In genomic region chr1:56928731-56929130, GRCm38 (mm10) we compare ENCODE assay signal across 16 mouse cellular contexts. TPM values are rescaled to one million over a fixed set of nuclear protein-coding genes. Genes with fewer than 3 reads are reported as not detected.
DNase-seq lines count a peak whose midpoint lies in the region; ATAC-seq lines count a peak whose summit lies in the region.
"Had no signal": no experiment of that assay in that cellular context is flagged by ENCODE, and none has a peak within 500 bp of the region (broad histone marks: within the 10 kb centered on the region; RNA-seq: fewer than 3 reads in every experiment).

No protein-coding gene starts in this region.

- 37% methylated on average over 9 of the region's 9 CpGs for WGBS in forebrain, embryonic 16.5 days

- ATAC-seq in forebrain, embryonic 16.5 days: peak; percentile 94
- ATAC-seq: intestine, embryonic 16.5 days; liver, embryonic 12.5 days had no signal

- H3K36me3 ChIP-seq in forebrain, embryonic 16.5 days (ENCODE audit: control insufficient read depth, insufficient read depth): no peaks in the 10 kb centered on the region
- H3K36me3 ChIP-seq: liver, embryonic 12.5 days had no signal

- DNase-seq in layer of hippocampus, adult 18-20 months (ENCODE audit: low spot score in 2 of 2): peak; percentile 13 to 45
- DNase-seq in layer of hippocampus, postnatal 25 days (ENCODE audit: extremely low spot score in 1 of 2, low spot score in 1 of 2): no peak
- peak; percentile 45 for DNase-seq in brain, embryonic 18.5 days (ENCODE audit: low read depth, low spot score)
- DNase-seq in layer of hippocampus, adult 9-11 months: peak; percentile 44
- no peak for DNase-seq in urinary bladder, adult 18-20 months (ENCODE audit: low spot score in 2 of 2)
- DNase-seq in heart, postnatal 4 days: no peak
- no peak for DNase-seq in cerebellum, postnatal 36 days
- DNase-seq: adrenal gland, postnatal 25 days; cerebellum, adult 8-10 months; gastrocnemius, postnatal 25 days; lung, postnatal 4 days; thymus, adult 18-20 months had no signal

- no peak overlapping the region for H3K4me3 ChIP-seq in forebrain, embryonic 16.5 days (replicated peaks; ENCODE audit: low read length)
- H3K4me3 ChIP-seq: liver, embryonic 12.5 days had no signal

- H3K27ac ChIP-seq in forebrain, embryonic 16.5 days (ENCODE audit: low read length): peak overlapping the region; percentile 68
- H3K27ac ChIP-seq: liver, embryonic 12.5 days had no signal

- H3K4me1 ChIP-seq in forebrain, embryonic 16.5 days (replicated peaks; ENCODE audit: control insufficient read depth, insufficient read depth, low read length): peaks cover 21% of the 10 kb centered on the region
- H3K4me1 ChIP-seq: liver, embryonic 12.5 days had no signal

- H3K4me2 ChIP-seq in forebrain, embryonic 16.5 days (ENCODE audit: low read length): 0 out of 2 replicates have a peak overlapping the region, but pooled peaks have one; percentile 6
- H3K4me2 ChIP-seq: liver, embryonic 12.5 days had no signal

- H3K9me3 ChIP-seq in forebrain, embryonic 16.5 days (ENCODE audit: control insufficient read depth, low read length): no peaks in the 10 kb centered on the region
- H3K9me3 ChIP-seq: liver, embryonic 12.5 days had no signal

- H3K27me3 ChIP-seq in forebrain, embryonic 16.5 days (replicated peaks; ENCODE audit: control insufficient read depth, insufficient read depth, low read length): no peaks in the 10 kb centered on the region
- H3K27me3 ChIP-seq: CH12.LX; liver, embryonic 12.5 days had no signal

- no peak overlapping the region for H3K9ac ChIP-seq in forebrain, embryonic 16.5 days (replicated peaks; ENCODE audit: low read depth, low read length)
- H3K9ac ChIP-seq: liver, embryonic 12.5 days had no signal

RNA-seq across cellular contexts. Expression of gene Satb2, which starts 49.7 kb away (rescaled TPM):
- 10 to 100 TPM; 16.5 to 18.8 TPM for total RNA-seq in layer of hippocampus, adult 18-20 months (2021)
- 10 to 100 TPM; 14.9 to 17.4 TPM for total RNA-seq in layer of hippocampus, postnatal 25 days (2021)
- polyA plus RNA-seq in forebrain, embryonic 16.5 days (2015; fragmentation: Nextera tagmentation; extraction: Ambion mirVana): 74.5 and 109 TPM in 2 replicates
- under 1 TPM; 0.50 to 0.69 TPM for total RNA-seq in heart, postnatal 4 days (2021)

Comparison
In these comparisons a context has a peak if more than half of its experiments do, and no peak if none do; other contexts are left out.
1. DNase-seq: peak in layer of hippocampus, adult 18-20 months (2 of 2), brain, embryonic 18.5 days (single experiment) and layer of hippocampus, adult 9-11 months (single experiment); none in layer of hippocampus, postnatal 25 days (0 of 2), urinary bladder, adult 18-20 months (0 of 2), heart, postnatal 4 days (single experiment) and cerebellum, postnatal 36 days (0 of 2).
2. RNA of gene Satb2, which starts 49.7 kb away (total RNA-seq): 16.5 to 18.8 TPM in layer of hippocampus, adult 18-20 months and 14.9 to 17.4 TPM in layer of hippocampus, postnatal 25 days; 0.50 to 0.69 TPM in heart, postnatal 4 days; every median in the first group is over 4 times any median in the second.